Mouse (Mus musculus) gastrocnemius, postnatal 4 days (tissue): ENCODE measurements at regions not wholly inside any gene's neighbourhood (a gene's known extent, or its start where the extent isn't known, plus 50 kb on each side); places are given as distances from the start of the nearest gene placed in this dataset.
"Not testable (repeated sequence)": the region's sequence is repeated elsewhere in the genome, so short reads cannot be mapped to it uniquely, and the experiment has no call there.

Experiments
- DNase-seq, 2 experiments: peaks; one replicate each; pipeline ENCODE4 v3.0.0; 2021 to 2022; ENCODE audit warnings: low spot score in 2 of 2, mixed read lengths in 2 of 2

DNA sequence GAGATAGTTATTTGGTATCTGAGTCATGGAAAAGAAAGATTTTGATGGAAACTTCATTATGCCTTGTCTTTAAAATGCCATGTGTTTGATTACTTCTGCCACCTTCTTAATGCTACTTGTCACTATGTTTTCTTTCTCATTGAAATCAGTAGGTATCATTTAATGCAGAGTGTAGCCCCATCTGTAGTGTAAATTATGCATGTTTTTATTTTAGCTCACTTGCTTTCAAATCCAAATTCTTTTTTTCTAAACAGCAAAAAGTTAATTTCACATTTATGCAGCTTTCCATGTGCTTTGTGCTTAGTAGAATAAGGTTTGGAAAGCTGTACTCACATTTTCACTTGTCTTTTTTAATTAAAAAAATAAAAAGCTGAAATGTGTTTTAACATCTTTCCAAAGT, 748.0 kb upstream of the Epha7 start:
- DNase-seq, result no peak

DNA sequence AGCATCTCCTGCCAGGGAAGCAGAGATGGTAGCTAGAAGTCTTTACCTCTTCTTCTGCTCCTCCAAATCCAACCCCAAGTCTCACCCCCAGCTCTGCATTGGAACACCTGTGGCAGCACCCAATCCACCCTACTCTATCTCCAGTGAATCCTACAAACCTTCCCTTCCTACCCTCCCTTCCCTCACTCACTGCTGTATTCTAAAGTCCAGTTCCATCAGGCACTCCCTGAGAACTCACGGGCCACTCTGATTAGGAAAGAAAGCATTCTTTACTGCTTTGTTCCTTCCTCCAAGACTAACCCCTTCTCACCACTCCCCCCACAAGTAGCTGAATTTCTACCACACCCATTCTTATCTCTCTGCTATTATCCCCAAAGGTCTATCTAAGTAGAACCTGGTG, 747.1 kb upstream of the Epha7 start:
- no peak for DNase-seq

DNA sequence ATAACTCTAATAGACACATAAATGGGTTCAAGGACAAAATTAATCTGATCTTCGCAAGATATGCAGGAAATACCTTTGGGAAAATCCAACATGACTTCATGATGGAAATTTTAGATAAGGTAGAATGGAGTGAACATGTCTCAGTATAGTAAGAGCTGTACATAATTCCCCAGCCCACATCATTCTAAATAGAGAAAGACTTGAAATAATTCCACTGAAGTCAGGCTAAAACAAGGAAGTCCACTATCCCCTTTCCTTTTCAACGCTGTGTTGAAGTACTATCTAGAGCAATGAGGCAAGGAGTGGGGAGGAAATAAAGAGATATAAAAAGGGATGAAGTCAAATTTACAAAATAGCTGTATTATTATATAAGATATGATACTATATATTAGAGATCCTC, 733.9 kb upstream of the Epha7 start:
- DNase-seq, result no peak

DNA sequence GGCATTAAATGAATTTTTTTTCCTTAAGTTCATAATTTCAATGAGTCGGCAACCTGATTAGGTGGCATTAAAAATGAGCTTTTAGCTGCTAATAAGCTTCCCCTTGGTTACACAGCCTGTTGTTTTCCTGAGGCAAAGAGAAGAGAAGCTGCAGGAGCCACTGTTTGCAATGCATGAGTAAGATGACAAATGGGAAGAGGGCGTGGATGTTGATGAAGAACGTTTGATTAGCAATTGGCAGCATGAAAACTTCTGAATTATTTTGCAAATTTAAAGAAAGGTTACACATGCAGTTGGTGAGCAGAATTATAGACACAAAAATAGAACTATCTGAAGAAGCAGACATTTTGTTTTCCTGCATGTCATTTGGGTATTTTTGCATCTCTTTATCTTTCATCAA, 720.1 kb upstream of the Epha7 start:
- no peak for DNase-seq

DNA sequence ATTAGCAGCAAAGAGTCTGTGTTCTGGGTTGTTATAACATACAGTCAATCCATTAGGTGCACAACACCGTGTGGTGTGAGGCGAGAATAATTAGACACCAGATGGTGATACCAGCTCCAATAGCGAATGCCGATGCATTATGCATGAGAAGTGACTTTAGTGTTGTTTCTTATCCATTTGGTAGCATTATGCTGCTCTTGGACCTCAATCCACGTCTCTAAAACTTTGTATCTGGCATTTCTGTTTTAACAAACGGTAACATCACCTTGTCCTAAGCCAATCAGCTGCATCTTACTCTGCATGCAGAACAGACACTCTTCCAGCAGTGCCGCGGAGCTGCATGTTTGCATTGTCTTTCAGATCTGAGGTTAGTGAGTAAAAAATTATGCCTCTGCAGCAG, 669.8 kb upstream of the Epha7 start:
- DNase-seq, result no peak

DNA sequence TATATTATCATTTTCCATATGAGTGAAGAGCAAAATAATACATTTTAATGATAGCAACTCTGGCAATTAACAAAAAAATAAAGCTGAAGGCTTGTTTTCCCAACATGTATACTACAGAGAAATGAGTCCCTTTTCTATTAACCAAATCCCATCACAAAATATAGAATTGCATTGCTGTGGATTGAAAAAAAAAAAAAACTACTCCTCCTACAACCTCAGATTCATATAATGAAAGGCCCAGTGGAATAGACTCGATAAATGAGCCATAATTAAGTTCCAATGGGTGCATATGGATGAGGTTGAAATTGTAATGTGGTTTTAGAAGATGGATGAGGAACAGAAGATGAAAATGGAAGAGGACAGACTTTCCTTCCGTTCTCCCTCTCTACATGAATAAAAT, 657.8 kb upstream of the Epha7 start:
- DNase-seq, result no peak

DNA sequence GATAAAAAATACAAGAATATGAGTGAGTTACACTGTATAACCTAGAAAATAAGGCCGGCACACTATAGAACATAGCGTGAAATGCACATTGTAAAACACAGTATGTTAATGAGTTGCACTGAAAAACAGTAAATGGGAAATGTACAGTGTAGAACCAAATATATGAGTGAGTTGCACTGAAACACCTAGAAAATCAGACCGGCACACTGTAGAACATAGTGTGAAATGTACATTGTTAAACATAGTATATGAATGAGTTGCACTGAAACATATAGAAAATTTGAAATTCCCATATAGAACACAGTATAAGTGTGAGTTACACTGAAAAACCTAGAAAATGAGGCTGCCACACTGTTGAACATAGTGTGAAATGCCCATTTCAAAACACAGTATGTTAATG, 636.2 kb upstream of the Epha7 start:
- DNase-seq, result peak; percentile 41 to 59

DNA sequence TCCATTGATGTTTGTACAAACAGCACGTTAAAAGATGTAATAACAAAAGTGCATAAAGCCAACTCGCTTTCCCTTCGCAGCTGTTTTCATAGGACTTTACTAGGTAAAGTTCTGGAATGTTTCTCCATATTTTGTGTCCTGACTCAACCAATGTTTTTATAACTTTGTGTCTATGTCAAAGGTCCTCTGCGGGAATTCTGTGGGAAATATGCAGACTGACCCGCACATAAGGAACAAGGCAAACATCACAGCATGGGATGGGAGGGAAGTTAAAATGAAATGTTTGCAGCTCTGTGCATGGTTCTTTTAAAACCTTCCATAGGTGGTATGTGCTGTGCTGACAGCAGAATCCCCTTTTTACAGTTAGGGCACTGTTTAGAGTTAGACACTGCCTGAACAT, 622.1 kb upstream of the Epha7 start:
- no peak for DNase-seq

DNA sequence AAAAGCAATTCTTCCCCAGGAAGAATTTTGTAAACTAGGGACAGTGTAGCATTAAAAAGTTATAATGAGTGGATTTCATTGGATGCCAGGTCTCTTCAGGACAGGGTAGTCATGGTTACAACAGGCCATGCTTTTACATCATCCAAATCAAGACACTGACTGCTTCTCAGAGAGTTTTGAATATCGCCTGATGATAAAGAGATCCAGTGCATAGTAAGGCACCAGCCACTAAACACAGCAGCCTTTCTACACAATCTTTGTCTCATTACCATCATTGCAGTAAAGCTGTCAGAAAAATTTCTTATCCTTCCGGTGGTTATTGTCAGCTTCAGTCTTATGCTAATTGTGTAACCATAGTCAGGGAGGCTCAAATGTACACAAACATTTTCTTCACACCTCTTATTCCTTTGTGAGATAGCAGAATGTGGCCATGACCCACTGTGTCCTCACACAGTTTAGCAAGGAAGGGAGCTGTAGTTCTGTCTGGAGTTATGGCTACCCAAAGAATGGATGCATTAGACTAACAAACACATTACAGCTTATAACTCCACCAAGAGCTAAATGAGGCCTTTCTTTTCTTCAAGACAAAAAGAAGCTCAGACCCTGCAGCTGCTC, 585.2 kb upstream of the Epha7 start:
- no peak for DNase-seq

DNA sequence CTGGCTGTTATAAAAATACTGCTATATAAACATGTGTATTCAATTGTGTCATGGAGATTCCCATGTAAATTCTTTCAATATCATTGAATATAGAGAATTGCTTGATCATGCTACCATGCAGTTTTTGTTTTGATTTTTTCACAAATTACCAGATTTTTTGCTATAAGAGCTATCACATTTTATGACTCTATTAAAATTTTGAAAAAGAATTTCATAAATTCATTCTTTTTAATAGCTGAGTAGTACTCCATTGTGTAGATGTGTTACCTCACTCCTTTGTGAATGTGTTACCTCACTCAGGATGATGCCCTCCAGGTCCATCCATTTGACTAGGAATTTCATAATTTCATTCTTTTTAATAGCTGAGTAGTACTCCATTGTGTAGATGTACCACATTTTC, 577.4 kb upstream of the Epha7 start:
- DNase-seq, result not testable (repeated sequence)

DNA sequence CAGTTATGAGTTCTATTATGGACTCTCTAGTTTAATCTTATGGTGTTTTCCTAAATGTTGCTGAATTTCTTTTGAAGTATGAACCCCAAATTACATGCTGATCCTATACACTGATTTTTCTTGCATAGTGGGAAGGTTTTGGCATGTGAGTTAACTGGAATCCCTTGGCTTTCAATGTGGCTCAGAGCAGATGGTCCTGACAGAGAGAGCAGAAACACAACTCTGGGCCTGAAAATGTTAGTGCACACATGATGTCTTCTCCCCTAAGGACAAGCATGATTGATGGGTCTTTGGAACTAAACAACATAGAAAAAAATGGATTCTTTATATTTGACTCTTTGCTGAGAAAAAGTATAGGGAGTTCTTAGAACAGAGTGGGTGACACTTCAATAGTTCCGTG, 570.7 kb upstream of the Epha7 start:
- no peak for DNase-seq
